Comparison of ENCODE assay signal across 21 mouse cellular contexts in genomic region chr10:88382009-88382408, GRCm38 (mm10). TPM values are rescaled to one million over a fixed set of nuclear protein-coding genes. Genes with fewer than 3 reads are reported as not detected.
DNase-seq lines count a peak whose midpoint lies in the region; ATAC-seq and TF ChIP-seq lines count a peak whose summit lies in the region.
"Had no signal": no experiment of that assay in that cellular context is flagged by ENCODE, and none has a peak within 500 bp of the region (broad histone marks: within the 10 kb centered on the region; RNA-seq: fewer than 3 reads in every experiment).

No protein-coding gene starts in this region.

- peak overlapping the region; percentile 90 for H3K27ac ChIP-seq in gastrocnemius, adult 2 months
- H3K27ac ChIP-seq in midbrain, embryonic 11.5 days (ENCODE audit: low read depth, low read length), result no peak overlapping the region
- H3K27ac ChIP-seq in midbrain, embryonic 15.5 days, result no peak overlapping the region
- H3K27ac ChIP-seq in embryonic facial prominence, embryonic 10.5 days (replicated peaks), result no peak overlapping the region
- H3K27ac ChIP-seq: embryonic facial prominence, embryonic 15.5 days; forebrain, embryonic 10.5 days; heart, embryonic 10.5 days; hindbrain, embryonic 10.5 days; hindbrain, embryonic 14.5 days; intestine, embryonic 15.5 days had no signal

- H3K27me3 ChIP-seq in midbrain, embryonic 11.5 days (ENCODE audit: control insufficient read depth, insufficient read depth, low read length), result no peaks in the 10 kb centered on the region
- no peaks in the 10 kb centered on the region for H3K27me3 ChIP-seq in midbrain, embryonic 15.5 days (replicated peaks)
- H3K27me3 ChIP-seq in embryonic facial prominence, embryonic 10.5 days (replicated peaks; ENCODE audit: low read depth, poor library complexity, severe bottlenecking), result no peaks in the 10 kb centered on the region
- H3K27me3 ChIP-seq: CH12.LX; embryonic facial prominence, embryonic 15.5 days; intestine, embryonic 15.5 days had no signal

- no peaks in the 10 kb centered on the region for H3K9me3 ChIP-seq in midbrain, embryonic 11.5 days (ENCODE audit: control insufficient read depth, low read length)
- H3K9me3 ChIP-seq in midbrain, embryonic 15.5 days, result no peaks in the 10 kb centered on the region
- H3K9me3 ChIP-seq in embryonic facial prominence, embryonic 10.5 days, result no peaks in the 10 kb centered on the region
- H3K9me3 ChIP-seq: embryonic facial prominence, embryonic 15.5 days; forebrain, embryonic 10.5 days; heart, embryonic 10.5 days; hindbrain, embryonic 10.5 days; intestine, embryonic 15.5 days had no signal

- H3K4me1 ChIP-seq in midbrain, embryonic 11.5 days (ENCODE audit: control insufficient read depth, insufficient read depth, low read length), result no peaks in the 10 kb centered on the region; the same call in 1 of the 2 replicates
- H3K4me1 ChIP-seq in midbrain, embryonic 15.5 days, result peaks cover 24% of the 10 kb centered on the region
- peaks cover 29% of the 10 kb centered on the region for H3K4me1 ChIP-seq in embryonic facial prominence, embryonic 10.5 days

- no peak for TF ChIP-seq CTCF in gastrocnemius, adult 2 months (IDR thresholded peaks at IDR 0.05)

- no peak for DNase-seq in gastrocnemius, adult 2 months
- DNase-seq in gastrocnemius, postnatal 25 days, result no peak
- peak; percentile 51 for DNase-seq in midbrain, embryonic 11.5 days (ENCODE audit: low spot score, missing footprints)
- no peak for DNase-seq in right cerebral cortex, postnatal 4 days
- DNase-seq in embryonic facial prominence, embryonic 10.5 days (ENCODE audit: low spot score), result no peak
- DNase-seq: adrenal gland, adult 8-10 months; cerebellum, adult 11-12 months; cerebellum, adult 9-10 months; cerebellum, postnatal 25 days; heart, postnatal 14 days had no signal

- no peak overlapping the region for H3K4me3 ChIP-seq in gastrocnemius, adult 2 months
- H3K4me3 ChIP-seq in midbrain, embryonic 11.5 days (ENCODE audit: low read depth, low read length), result no peak overlapping the region
- H3K4me3 ChIP-seq in midbrain, embryonic 15.5 days, result no peak overlapping the region
- no peak overlapping the region for H3K4me3 ChIP-seq in embryonic facial prominence, embryonic 10.5 days
- H3K4me3 ChIP-seq: embryonic facial prominence, embryonic 15.5 days; erythroblast, embryonic 14.5 days; forebrain, embryonic 10.5 days; heart, embryonic 10.5 days; hindbrain, embryonic 10.5 days; intestine, embryonic 15.5 days had no signal

- H3K9ac ChIP-seq in midbrain, embryonic 11.5 days (ENCODE audit: low read length), result no peak overlapping the region
- no peak overlapping the region for H3K9ac ChIP-seq in midbrain, embryonic 15.5 days
- H3K9ac ChIP-seq: embryonic facial prominence, embryonic 15.5 days; hindbrain, embryonic 14.5 days; intestine, embryonic 15.5 days had no signal

- no peaks in the 10 kb centered on the region for H3K36me3 ChIP-seq in midbrain, embryonic 11.5 days (ENCODE audit: control insufficient read depth, insufficient read depth, low read length)
- no peaks in the 10 kb centered on the region for H3K36me3 ChIP-seq in midbrain, embryonic 15.5 days (replicated peaks)
- H3K36me3 ChIP-seq in embryonic facial prominence, embryonic 10.5 days (replicated peaks), result no peaks in the 10 kb centered on the region
- H3K36me3 ChIP-seq: embryonic facial prominence, embryonic 15.5 days; forebrain, embryonic 10.5 days; heart, embryonic 10.5 days; hindbrain, embryonic 10.5 days; intestine, embryonic 15.5 days had no signal

- no peak overlapping the region for H3K4me2 ChIP-seq in midbrain, embryonic 11.5 days
- H3K4me2 ChIP-seq in midbrain, embryonic 15.5 days, result no peak overlapping the region
- H3K4me2 ChIP-seq: embryonic facial prominence, embryonic 15.5 days; hindbrain, embryonic 14.5 days had no signal

- intact Hi-C loops in gastrocnemius, adult 2 months (cut with DNase I), result loop anchor here (5.0 kb wide), 1 partner anchor 120 kb away; the partner anchor contains the start of gene Chpt1

- no peak for ATAC-seq in midbrain, embryonic 11.5 days (ENCODE audit: low FRiP score)
- ATAC-seq in midbrain, embryonic 15.5 days (replicated peaks), result no peak
- peak; percentile 10 to 11; a peak in 1 of 4 replicates for ATAC-seq in hematopoietic stem cell, adult 5-6 weeks (replicated peaks in 1 of 2; ENCODE audit: insufficient read depth in 1 of 2, low FRiP score in 2 of 2, low TSS enrichment in 1 of 2, low read depth in 1 of 2, poor library complexity in 2 of 2, severe bottlenecking in 2 of 2)
- ATAC-seq: forebrain, embryonic 14.5 days; intestine, embryonic 15.5 days had no signal

- 88% methylated on average over 6 of the region's 6 CpGs for WGBS in midbrain, embryonic 11.5 days
- WGBS in midbrain, embryonic 15.5 days, result 91% methylated on average over 6 of the region's 6 CpGs
- WGBS in embryonic facial prominence, embryonic 10.5 days, result 74% methylated on average over 6 of the region's 6 CpGs

RNA-seq across cellular contexts. Expression of gene Gnptab, which starts 3.1 kb away (rescaled TPM):
- 10 to 100 TPM; 14.7 to 15.3 TPM for total RNA-seq in gastrocnemius, adult 2 months (2021)
- total RNA-seq in gastrocnemius, postnatal 25 days (2021), result 10 to 100 TPM; 15.4 to 15.8 TPM
- polyA plus RNA-seq in midbrain, embryonic 11.5 days (2014; fragmentation: Nextera tagmentation; extraction: Ambion mirVana), result 6.5 and 7.0 TPM in 2 replicates
- 20.7 and 24.1 TPM in 2 replicates for polyA plus RNA-seq in midbrain, embryonic 15.5 days (2015; fragmentation: Nextera tagmentation; extraction: Ambion mirVana)
- 55.6 and 65.2 TPM in 2 replicates for total RNA-seq in hematopoietic stem cell, adult 5-6 weeks (2017)
- 8.4 and 9.0 TPM in 2 replicates for polyA plus RNA-seq in embryonic facial prominence, embryonic 10.5 days (2016; fragmentation: Nextera tagmentation; extraction: Ambion mirVana)

RNA-seq across cellular contexts. Expression of gene Dram1, which starts 3.1 kb away (rescaled TPM):
- total RNA-seq in gastrocnemius, adult 2 months (2021), result 1 to 10 TPM; 1.0 to 1.7 TPM
- 1 to 10 TPM; 1.2 to 5.5 TPM for total RNA-seq in gastrocnemius, postnatal 25 days (2021)
- 0.34 and 0.76 TPM in 2 replicates for polyA plus RNA-seq in midbrain, embryonic 11.5 days (2014; fragmentation: Nextera tagmentation; extraction: Ambion mirVana)
- 0.46 and 0.55 TPM in 2 replicates for polyA plus RNA-seq in midbrain, embryonic 15.5 days (2015; fragmentation: Nextera tagmentation; extraction: Ambion mirVana)
- 1.5 and 7.1 TPM in 2 replicates for total RNA-seq in hematopoietic stem cell, adult 5-6 weeks (2017)
- polyA plus RNA-seq in embryonic facial prominence, embryonic 10.5 days (2016; fragmentation: Nextera tagmentation; extraction: Ambion mirVana), result 0.29 and 0.39 TPM in 2 replicates
- polyA plus RNA-seq: erythroblast, embryonic 14.5 days had no signal

Comparison
In these comparisons a context has a peak if more than half of its experiments do, and no peak if none do; other contexts are left out.
1. ATAC-seq: peak in hematopoietic stem cell, adult 5-6 weeks (2 of 2); none in midbrain, embryonic 11.5 days (single experiment) and midbrain, embryonic 15.5 days (single experiment).